Mouse (Mus musculus) lung, postnatal 36 days (tissue): ENCODE results near the gene Magi3.
A peak's percentile ranks its signal among the peaks of the same experiment; 100 is the strongest.

Experiments
- DNase-seq: peaks from one replicate; pipeline ENCODE4 v3.0.0; 2022; ENCODE audit warnings: mixed read lengths

The Magi3 gene

DNA sequence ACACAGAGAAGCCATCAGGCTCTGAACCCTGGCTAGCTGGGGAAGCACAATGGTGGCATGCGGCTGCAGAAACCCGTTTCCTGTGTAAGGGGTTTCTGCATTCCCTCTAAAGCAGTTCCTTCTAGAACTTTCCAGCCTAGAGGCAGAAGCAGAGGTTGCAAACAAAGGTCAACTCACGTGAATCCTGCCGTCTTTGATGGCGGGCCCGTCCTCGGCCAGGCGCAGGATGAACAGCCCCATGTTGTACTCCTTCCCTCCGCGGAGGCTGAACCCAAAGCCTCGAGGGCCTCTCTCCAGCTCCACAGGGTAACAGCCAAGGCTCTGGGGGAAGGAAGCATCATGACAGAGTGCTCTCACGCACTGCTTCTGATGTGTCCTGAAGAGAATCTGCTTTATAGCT, 200.1 kb downstream of the Magi3 start:
- no peak for DNase-seq

DNA sequence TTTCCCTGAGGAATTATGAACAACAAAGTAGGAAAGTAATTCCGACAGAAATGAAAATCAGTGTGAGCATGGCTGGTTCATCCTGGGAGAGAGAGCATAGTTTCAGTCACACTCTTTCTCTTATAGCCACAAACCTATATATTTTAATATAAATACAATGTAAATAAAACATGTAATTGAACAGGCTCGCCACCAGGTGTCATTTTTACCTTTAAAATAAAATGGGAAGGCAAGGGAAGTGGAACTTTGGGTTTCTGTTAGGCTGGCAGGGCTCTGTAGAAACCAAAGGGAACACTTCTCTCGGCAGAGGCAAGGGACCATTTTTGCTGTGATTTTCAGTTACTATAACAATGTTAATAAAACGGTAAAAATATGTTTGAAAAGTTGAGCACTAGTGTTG, 200.7 kb downstream of the Magi3 start:
- no peak for DNase-seq

GRCm38 (mm10) chr3:104017931-104018330, 202.2 kb downstream of the Magi3 start:
- DNase-seq: no peak

DNA sequence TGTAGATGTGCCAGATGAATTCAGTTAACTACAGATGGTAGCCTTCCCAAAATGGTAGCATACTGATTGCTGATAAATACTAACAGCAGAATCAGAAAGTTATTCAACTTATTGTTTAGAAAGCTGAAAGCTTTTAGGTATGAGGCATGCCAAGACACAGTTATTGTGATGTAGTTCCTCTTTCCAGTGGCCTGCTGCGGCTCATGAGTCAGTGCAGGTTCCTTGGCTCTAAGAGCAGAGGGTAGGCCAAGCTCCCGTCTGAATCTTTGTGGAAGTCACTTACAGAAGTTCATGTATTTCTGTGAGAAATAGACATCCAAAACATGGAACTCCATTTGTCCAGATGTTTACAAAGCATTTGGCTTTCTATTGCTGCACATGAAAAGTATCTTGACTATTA, 208.2 kb downstream of the Magi3 start:
- DNase-seq: no peak

- DNase-seq: no peak
These were observed 210.1 kb downstream of the Magi3 start for GRCm38 (mm10) chr3:104009924-104010662.

- DNase-seq: peak; percentile 52
These were observed 212.7 kb downstream of the Magi3 start for GRCm38 (mm10) chr3:104007479-104007878.

DNA sequence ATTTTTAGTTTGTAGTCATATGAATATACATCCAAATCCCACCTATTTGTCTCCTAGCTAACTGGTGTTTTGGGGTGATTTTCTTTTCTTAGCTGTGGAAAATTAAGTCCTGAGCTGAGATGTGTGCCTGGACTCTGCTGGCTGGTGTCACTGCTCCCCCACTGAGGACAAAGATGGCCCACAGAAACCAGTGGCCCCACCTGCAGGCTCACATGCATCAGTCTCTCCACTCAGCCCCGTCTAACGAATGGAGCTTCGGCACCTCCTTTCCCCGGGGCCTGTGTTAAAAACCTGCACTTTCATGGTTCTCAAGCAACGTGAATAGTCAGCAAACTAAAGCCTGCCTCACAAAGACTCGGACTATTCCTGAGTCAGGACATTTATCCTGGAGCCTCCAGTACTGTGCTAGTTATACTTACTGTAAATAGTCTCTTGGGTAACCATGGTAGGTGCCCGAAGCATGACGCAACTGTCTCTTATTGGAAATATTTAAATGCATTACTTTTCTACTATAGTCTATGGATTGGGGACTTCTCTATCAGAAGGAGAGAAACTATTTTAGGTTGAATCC, 213.2 kb downstream of the Magi3 start:
- DNase-seq: no peak

- DNase-seq: no peak
These were observed 221.4 kb downstream of the Magi3 start for GRCm38 (mm10) chr3:103998724-103999123.

DNA sequence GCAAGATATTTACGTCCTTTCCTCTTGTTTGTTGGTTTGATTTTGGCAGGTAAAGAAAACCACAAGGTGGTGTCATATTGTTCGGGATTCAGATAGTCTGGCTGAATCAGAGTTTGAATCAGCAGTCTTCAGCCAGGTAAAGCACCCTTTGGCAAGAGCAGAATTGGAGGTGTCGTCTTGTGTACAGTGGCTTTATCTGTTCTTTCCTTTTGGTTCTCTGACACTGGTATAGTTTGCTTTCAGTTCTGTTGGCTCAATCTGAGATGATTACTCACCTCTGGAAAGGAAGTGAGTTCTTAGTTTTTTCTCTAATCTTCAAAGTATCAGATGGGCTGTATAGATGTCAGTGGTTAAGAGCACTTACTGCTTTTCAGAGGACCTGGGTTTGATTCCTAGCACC, 228.9 kb downstream of the Magi3 start:
- no peak for DNase-seq

- no peak for DNase-seq
These were observed 230.8 kb downstream of the Magi3 start for GRCm38 (mm10) chr3:103989352-103989751.

DNA sequence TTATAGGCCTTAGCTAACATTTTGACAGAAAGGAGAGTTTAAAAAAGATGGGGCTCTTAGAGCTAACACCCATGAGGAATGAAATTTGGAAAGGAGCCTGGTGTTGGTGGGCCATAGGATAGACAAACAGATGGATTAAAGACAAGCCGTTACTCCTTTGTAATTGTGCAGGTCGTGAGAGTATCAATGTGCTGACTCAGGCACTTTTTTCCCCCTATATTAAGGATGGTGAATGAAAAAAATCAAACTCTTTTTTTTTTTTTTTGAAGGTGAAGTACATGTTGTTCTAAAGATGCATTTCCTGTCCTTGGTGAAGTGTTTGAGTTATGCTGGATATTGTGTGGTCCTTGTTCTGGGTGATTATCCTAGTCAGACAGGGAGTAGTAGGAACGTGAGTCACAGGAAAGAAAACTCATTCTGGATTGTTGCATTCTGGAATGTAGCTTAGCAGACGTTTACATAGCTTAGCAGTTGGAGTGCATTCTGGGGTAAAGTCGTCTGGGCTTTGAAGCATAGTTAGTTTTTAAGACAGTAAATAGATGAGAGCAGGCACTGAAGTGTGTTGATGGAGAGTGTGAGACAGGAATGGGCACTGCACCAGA, 232.2 kb downstream of the Magi3 start:
- no peak for DNase-seq

GRCm38 (mm10) chr3:103985194-103985593, 235.0 kb downstream of the Magi3 start:
- DNase-seq: no peak

- DNase-seq: no peak
These were observed 235.6 kb downstream of the Magi3 start for GRCm38 (mm10) chr3:103984556-103984955.

GRCm38 (mm10) chr3:103971157-103971556, 249.0 kb downstream of the Magi3 start:
- no peak for DNase-seq

GRCm38 (mm10) chr3:103968701-103969100, 251.5 kb downstream of the Magi3 start:
- DNase-seq: no peak

GRCm38 (mm10) chr3:103967861-103968691, 252.1 kb downstream of the Magi3 start, which contains the start of gene Phtf1:
Gene Phtf1, plus strand, starts transcription at chr3:103968110.
- DNase-seq: peak; percentile 86

DNA sequence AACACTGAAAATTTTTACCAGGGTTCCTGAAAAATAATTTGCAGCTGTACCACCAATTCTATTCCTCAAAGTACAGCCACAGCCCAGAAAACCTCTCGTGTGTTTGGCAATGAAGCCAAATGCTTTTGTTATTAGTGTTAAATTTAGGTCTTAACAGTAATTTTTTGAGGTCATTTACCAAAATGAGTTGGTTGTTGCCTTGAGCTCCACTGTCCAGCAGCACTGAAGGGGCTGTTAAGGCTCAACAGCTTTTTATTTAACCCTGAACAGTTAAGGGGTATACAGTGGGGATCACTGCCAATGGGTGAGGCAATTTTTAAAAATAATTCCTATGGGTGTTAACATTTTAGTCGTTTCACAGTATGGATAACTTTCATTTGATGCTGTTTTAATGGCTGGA, 252.9 kb downstream of the Magi3 start:
- no peak for DNase-seq
